Mouse (Mus musculus): ENCODE measurements around the gene Pi4kb.

GRCm38 (mm10) chr3:94989159-94989761 lies 14.7 kb downstream of the Pi4kb start:
- TF ChIP-seq CTCF (IDR thresholded peaks at IDR 0.05; ENCODE audit: extremely low read depth, insufficient read length, insufficient replicate concordance, low read depth, low read length) (no peak), POLR2A (IDR thresholded peaks at IDR 0.05; ENCODE audit: low read depth, low read length) (no peak)

Data from small intestine, adult 2 months (tissue).